Mouse (Mus musculus) heart, adult 2 months (tissue): ENCODE measurements around the gene Cdiptos.

Experiments
- EP300 ChIP-seq: fragments of 200-500 bp; IDR thresholded peaks from 2 replicates; pipeline ENCODE4 v1.6.1; 2011; ENCODE audit warnings: low read depth, low read length, control low read depth; ENCODE audit not compliant: insufficient read depth
- POLR2A ChIP-seq: fragments of 200-500 bp; IDR thresholded peaks from 2 replicates; pipeline ENCODE4 v1.6.1; 2011; ENCODE audit warnings: mild to moderate bottlenecking, low read depth, low read length, control low read depth; ENCODE audit not compliant: insufficient read depth

GRCm38 (mm10) chr7:126941801-126942200 is 34.1 kb downstream of the Cdiptos start:
- no peak for TF ChIP-seq POLR2A
- no peak for TF ChIP-seq EP300
